Mouse (Mus musculus): Measurements from ENCODE around the gene Lag3. TPM values are rescaled to one million over a fixed set of nuclear protein-coding genes. Genes with fewer than 3 reads are reported as not detected.

The Lag3 gene
- polyA plus RNA-seq, 1 experiment from 2014 or later: 1.9 TPM

DNA sequence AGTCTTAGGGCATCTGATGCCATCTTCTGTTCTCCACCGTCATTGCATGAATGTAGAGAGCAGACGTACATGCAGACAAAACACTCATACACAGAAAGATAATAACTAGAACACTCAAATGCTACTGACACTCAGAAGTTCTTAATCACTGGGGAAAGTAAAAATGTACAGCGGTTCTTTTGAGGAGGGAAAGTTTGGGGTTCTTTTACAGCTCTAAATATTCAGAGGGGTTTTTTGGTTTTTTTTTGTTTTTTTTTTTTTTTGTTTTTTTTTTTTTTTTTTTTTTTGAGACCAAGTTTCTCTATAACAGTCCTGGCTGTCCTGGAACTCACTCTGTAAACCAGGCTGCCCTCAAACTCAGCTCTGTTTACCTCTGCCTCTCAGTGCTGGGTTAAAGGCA, 21.6 kb upstream of the Lag3 start:
- Histone ChIP-seq H3K9me3 (no peaks in the 10 kb centered on the region), H3K4me1 (peaks cover 17% of the 10 kb centered on the region), H3K36me3 (peaks cover 52% of the 10 kb centered on the region), H3K27me3 (no peaks in the 10 kb centered on the region), H3K4me2 (replicated peaks) (peak overlapping the region; percentile 91; the same call in 1 of the 2 replicates), H3K27ac (replicated peaks) (no peak overlapping the region), H3K4me3 (no peak overlapping the region), H3K9ac (replicated peaks) (no peak overlapping the region)
- 96% methylated on average over 3 of the region's 3 CpGs for WGBS
- ATAC-seq (ENCODE audit: low FRiP score, low read depth): no peak

DNA sequence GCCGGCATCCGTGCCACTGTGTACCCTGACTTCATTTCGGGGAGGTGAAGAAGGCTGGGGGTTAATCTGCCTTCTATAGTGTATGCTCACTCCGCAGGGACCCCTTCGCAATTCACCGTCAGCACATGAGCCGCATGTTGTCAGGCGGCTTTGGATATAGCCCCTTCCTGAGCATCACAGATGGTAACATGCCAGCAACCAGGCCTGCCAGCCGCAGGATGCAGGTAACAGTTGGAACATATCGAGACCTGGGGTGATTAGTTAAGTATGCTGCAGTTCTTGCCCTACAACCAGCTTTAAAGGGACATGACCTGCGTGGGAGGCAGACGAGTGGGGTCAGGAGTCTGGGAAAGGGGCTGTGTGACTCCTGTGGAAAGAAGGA, 20.8 kb upstream of the Lag3 start:
- no peaks in the 10 kb centered on the region for H3K9me3 ChIP-seq
- WGBS: 46% methylated on average over 12 of the region's 12 CpGs
- peak overlapping the region; percentile 96 for H3K27ac ChIP-seq (replicated peaks)
- H3K4me2 ChIP-seq (replicated peaks): peak overlapping the region; percentile 91
- peak overlapping the region; percentile 95 for H3K4me3 ChIP-seq
- peak overlapping the region; percentile 98 for H3K9ac ChIP-seq (replicated peaks)
- no peaks in the 10 kb centered on the region for H3K27me3 ChIP-seq
- no peak for ATAC-seq (ENCODE audit: low FRiP score, low read depth)
- H3K4me1 ChIP-seq: peaks cover 17% of the 10 kb centered on the region
- H3K36me3 ChIP-seq: peaks cover 45% of the 10 kb centered on the region

DNA sequence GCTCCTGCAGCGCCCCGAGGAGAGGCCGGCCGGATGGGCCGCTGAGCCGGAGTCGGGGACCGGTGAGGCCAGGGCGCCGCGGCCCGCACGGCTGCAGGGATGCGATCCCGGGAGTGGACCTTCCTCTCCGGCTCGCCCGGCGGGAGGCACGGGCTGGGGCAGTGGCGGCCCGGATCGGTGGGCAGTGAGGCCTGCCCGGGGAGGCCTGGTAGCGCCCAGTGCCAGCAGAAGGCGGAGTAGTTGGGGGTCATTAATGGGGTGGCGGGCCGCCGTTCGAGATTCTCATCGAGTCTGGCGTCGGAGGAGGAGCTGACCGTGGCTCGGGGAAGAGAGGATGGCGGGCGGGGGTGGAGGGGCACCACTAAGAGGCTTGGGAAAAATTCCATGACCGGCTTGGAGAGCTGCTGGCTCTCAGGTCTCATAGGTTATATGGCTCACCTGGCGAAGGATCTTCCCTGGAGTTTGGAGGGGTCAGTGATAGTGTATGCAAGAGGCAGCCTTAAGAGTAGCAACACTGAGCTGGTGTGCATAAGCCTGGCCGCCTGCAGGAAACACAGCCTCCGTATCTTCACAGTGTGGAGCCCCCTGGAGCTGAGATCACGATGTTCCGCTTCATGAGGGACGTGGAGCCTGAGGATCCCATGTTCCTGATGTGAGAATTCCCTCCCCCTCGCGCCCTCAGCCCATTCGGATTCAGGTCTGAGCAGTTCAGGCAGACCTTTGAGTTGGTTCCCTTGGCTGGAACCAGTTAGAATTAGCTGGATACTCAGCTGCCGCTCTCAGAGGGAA, 20.2 kb upstream of the Lag3 start:
- H3K4me1 ChIP-seq: peaks cover 17% of the 10 kb centered on the region
- H3K4me2 ChIP-seq (replicated peaks): peak overlapping the region; percentile 91
- 1% methylated on average over 48 of the region's 48 CpGs for WGBS
- H3K27ac ChIP-seq (replicated peaks): peak overlapping the region; percentile 96
- peak overlapping the region; percentile 95 for H3K4me3 ChIP-seq
- H3K9me3 ChIP-seq: no peaks in the 10 kb centered on the region
- peaks cover 40% of the 10 kb centered on the region for H3K36me3 ChIP-seq
- peak; percentile 17 for ATAC-seq (ENCODE audit: low FRiP score, low read depth)
- H3K9ac ChIP-seq (replicated peaks): peak overlapping the region; percentile 98
- H3K27me3 ChIP-seq: no peaks in the 10 kb centered on the region

DNA sequence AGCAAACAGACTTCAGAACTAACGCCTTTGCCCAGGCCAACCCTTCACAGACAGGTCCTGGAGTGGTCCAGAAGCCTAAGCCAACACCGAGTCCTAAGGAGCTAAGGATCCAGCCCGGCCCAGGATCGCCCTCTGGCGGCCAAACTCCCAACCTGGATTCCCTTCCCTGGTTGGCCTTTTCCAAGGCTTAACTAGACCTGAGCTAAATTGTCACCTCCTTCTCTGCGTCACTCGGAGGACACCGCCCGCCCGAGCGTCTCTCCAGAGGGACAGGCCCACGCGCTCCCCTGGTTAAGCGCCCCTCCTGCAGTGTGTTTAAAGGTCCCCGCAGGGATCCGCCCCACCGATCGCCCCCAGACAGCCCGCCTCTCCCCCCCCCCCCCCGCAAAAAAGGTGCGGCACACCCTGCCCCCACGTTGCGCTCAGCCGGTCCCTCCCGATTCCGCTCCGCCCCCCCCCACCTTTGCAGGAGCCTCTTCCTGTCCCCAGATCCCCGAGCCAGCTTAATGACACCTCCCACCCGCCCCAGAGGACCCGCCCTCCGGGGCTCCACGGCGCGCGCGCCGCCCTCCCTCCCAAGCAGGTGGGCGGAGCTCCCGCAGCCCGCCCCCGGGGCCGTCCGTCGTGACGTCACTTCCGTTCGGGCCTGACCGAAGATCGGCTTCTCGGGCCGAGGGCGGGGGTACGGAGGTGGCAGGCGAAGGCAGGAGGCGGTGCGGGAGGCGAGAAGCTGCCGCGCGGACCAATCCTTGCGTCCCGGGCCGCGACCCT, 19.4 kb upstream of the Lag3 start, which contains the start of gene Mlf2:
Gene Mlf2, plus strand, starts transcription at position 633 of the 771 bp plus-strand sequence.
- under 1% methylated on average over 48 of the region's 64 CpGs for WGBS
- H3K4me3 ChIP-seq: peak within 1 kb of the TSS; percentile 95
- ATAC-seq (ENCODE audit: low FRiP score, low read depth): peak; percentile 92

DNA sequence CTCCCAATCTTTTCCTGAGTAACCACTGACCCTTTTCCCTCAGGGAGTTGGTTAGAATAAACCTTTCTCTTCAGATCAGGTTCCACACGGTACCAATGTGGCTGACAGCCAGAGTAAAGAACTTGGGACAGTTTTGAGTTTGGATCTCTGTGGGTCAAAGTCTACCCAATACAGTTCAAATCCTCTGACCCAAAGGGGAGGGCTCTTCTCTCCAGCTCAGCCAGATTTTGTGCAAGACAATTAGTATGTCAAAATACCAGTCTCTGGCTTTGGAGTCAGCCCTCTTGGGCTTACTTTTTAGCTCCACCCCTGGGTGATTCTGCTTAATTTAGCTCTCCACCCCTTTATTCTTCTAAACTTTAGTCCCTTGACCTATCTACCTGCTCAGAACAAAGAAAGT, 18.7 kb upstream of the Lag3 start:
- peak overlapping the region; percentile 98; the same call in 1 of the 2 replicates for H3K9ac ChIP-seq (replicated peaks)
- peak overlapping the region; percentile 91 for H3K4me2 ChIP-seq (replicated peaks)
- H3K27me3 ChIP-seq: 0 out of 2 replicates have a peak, but pooled peaks cover 5% of the 10 kb centered on the region
- peak overlapping the region; percentile 95 for H3K4me3 ChIP-seq
- peak overlapping the region; percentile 96 for H3K27ac ChIP-seq (replicated peaks)
- no peaks in the 10 kb centered on the region for H3K9me3 ChIP-seq
- WGBS: 28% methylated on average over 1 of the region's 1 CpGs
- H3K4me1 ChIP-seq: peaks cover 17% of the 10 kb centered on the region
- peak; percentile 0; the same call in 1 of the 2 replicates for ATAC-seq (ENCODE audit: low FRiP score, low read depth)
- H3K36me3 ChIP-seq: peaks cover 25% of the 10 kb centered on the region

More for the DNA sequence above, 19.4 kb upstream of the Lag3 start, which contains the start of gene Mlf2:
- no peaks in the 10 kb centered on the region for H3K9me3 ChIP-seq
- H3K36me3 ChIP-seq: peaks cover 32% of the 10 kb centered on the region
- 0 out of 2 replicates have a peak, but pooled peaks cover 4% of the 10 kb centered on the region for H3K27me3 ChIP-seq
- H3K27ac ChIP-seq (replicated peaks): peak within 1 kb of the TSS; percentile 96
- H3K4me1 ChIP-seq: peaks cover 17% of the 10 kb centered on the region
- peak within 1 kb of the TSS; percentile 91 for H3K4me2 ChIP-seq (replicated peaks)
- H3K9ac ChIP-seq (replicated peaks): peak within 1 kb of the TSS; percentile 98

DNA sequence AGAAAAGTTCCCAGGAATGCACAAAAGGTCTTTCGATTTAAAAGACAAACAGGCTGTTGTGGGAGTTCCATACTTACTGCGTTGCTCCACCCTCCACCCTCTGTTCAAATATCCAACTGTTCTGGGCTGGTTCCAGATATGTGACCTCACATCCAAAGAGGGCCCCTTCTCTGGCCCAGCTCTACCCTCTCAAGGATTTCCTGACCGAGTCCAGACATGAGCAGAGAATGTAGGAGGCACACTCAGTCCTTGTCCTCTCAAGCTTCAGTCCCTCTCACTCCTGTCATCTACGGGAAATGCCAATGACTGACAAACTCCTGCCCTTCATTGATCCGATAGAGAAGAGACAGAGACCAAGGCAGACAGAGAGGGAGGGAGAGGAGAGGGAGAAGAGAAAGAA, 14.4 kb upstream of the Lag3 start:
- Histone ChIP-seq H3K9me3 (no peaks in the 10 kb centered on the region), H3K4me3 (no peak overlapping the region), H3K36me3 (no peaks in the 10 kb centered on the region), H3K4me1 (peaks cover 15% of the 10 kb centered on the region), H3K4me2 (replicated peaks) (no peak overlapping the region), H3K27me3 (0 out of 2 replicates have a peak, but pooled peaks cover 5% of the 10 kb centered on the region), H3K9ac (replicated peaks) (no peak overlapping the region), H3K27ac (replicated peaks) (no peak overlapping the region)
- no peak for ATAC-seq (ENCODE audit: low FRiP score, low read depth)
- WGBS: 54% methylated on average over 5 of the region's 5 CpGs

DNA sequence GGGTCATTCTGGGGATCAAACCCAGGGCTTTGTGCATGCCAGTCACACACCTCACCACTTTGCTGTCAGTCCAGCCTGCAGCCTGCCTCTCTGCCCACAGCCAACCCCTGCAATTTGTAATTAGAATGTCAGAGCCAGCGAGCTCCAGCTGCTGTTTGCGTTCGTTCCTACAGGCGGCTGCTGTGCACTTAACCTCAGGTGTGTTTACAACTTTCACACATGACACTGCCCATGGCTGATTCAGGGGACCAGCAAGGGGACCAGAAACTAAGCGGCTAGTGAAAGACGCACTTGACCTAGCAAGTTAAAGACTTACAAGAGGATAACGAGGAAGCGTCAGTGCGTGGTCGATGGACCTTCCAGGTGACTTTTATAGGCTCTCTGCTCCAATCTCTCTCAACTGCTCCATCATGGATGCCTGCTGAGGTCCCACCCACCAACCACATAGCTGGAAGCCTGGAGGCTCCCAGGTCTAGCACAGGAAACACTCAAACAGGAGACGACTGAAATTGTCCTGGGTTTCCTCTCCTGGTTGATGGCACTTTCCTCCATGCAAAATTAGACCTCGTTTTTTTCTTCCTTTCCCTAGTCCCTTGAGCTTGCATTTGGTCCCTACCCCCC, 13.8 kb upstream of the Lag3 start:
- no peak overlapping the region for H3K4me3 ChIP-seq
- peaks cover 18% of the 10 kb centered on the region for H3K4me1 ChIP-seq
- no peak overlapping the region for H3K9ac ChIP-seq (replicated peaks)
- H3K4me2 ChIP-seq (replicated peaks): no peak overlapping the region
- no peak for ATAC-seq (ENCODE audit: low FRiP score, low read depth)
- no peak overlapping the region for H3K27ac ChIP-seq (replicated peaks)
- no peaks in the 10 kb centered on the region for H3K36me3 ChIP-seq
- H3K27me3 ChIP-seq: 0 out of 2 replicates have a peak, but pooled peaks cover 5% of the 10 kb centered on the region
- 38% methylated on average over 12 of the region's 12 CpGs for WGBS
- no peaks in the 10 kb centered on the region for H3K9me3 ChIP-seq

DNA sequence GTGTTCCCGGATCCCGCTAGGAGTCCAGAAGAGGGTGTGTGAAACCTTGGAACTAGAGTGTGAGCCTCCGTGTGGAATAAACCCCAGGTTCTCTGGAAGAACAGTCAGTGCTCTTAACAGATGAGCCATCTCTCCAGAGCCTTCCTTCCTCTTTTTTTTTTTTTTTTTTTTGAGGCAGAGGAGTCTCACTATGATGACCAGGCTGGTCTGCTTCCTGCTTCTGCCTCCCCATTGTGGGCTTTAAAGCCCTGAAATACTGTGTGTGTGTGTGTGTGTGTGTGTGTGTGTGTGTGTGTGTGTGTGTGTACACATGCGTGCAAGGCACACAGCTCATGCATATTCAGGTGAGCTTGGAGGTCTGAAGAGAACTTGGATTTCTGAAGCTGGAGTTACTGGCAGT, 10.0 kb upstream of the Lag3 start:
- Histone ChIP-seq H3K9me3 (no peaks in the 10 kb centered on the region), H3K27me3 (0 out of 2 replicates have a peak, but pooled peaks cover 5% of the 10 kb centered on the region), H3K4me3 (no peak overlapping the region), H3K27ac (replicated peaks) (peak overlapping the region; percentile 100), H3K36me3 (no peaks in the 10 kb centered on the region), H3K9ac (replicated peaks) (no peak overlapping the region), H3K4me1 (peaks cover 35% of the 10 kb centered on the region), H3K4me2 (replicated peaks) (no peak overlapping the region)
- ATAC-seq (ENCODE audit: low FRiP score, low read depth): no peak
- 64% methylated on average over 4 of the region's 4 CpGs for WGBS

DNA sequence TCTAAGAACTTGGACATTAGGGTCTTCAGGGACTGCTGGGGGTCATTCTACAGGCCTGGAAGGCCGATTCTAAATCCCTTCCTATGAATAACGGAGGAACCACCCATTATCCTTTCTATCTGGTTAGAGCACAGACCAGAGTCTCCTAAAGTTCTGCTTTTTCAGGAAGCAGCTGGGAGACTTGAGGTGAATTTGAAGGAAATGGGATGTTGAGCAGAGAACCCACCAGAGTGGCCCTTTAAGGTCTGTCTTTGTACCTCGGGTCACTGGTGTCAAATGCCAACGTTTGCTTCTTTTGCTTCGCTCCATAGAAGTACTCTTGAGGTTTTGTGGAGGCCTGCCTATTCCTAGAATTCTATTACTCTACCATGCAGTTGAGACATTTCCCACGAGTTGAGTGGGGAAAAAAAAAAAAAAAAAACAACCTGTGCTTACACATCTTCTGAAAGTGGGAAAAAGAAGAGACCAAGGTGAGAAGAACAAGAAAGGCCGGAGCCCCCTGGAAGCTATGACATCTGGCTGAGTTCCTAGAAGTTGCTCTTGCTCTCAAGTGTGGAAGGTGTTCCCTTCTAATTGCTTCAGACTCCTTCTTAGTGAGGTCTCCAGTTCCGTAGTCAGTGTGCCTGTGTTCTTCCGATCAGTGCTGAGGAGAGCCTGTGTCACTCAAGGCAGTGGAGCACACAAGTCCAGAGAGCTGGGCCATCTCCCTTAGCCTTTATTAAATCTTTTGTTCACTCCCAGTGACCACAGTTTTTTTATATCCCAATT, 9.0 kb upstream of the Lag3 start:
- Histone ChIP-seq H3K4me1 (peaks cover 45% of the 10 kb centered on the region), H3K27me3 (no peaks in the 10 kb centered on the region), H3K36me3 (no peaks in the 10 kb centered on the region), H3K9me3 (no peaks in the 10 kb centered on the region), H3K4me2 (replicated peaks) (peak overlapping the region; percentile 98), H3K27ac (replicated peaks) (peak overlapping the region; percentile 100), H3K9ac (replicated peaks) (0 out of 2 replicates have a peak overlapping the region, but pooled peaks have one; percentile 42), H3K4me3 (peak overlapping the region; percentile 99)
- WGBS: 24% methylated on average over 9 of the region's 9 CpGs
- ATAC-seq (ENCODE audit: low FRiP score, low read depth): no peak

DNA sequence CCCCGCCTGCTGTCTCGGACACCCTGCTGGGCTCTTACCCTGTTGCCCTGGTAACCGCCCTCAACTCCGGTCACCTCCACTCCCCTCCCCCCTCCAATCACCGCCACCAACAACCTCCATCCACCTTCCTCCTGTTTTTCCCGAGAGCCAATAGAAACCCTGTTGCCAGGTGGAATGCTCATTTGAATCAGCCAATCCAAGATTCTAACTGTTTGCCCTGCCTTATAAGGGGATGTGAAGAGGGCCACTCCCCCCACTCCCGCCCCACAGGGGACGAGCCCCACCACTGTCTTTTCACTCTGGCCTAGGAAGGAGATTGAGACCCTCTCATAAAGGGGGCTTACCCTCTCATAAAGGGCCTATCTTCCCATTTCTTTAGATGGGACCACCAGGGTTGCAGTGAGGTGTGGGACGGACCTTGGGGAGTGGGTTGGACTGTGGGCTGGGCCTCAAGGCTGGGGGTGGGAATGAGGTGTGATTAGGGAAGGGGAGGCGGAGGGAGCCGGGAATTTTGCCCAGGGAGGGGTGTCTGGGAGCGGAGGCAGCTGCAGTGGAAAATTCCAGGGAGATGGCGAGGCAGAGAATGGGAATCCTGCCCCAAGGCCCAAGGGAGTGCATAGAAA, 8.3 kb upstream of the Lag3 start, which contains the start of gene Ptms:
Gene Ptms, minus strand, starts transcription at position 409 of the 623 bp plus-strand sequence.
- peak within 1 kb of the TSS; percentile 99 for H3K4me3 ChIP-seq
- WGBS: under 1% methylated on average over 13 of the region's 13 CpGs
- peaks cover 52% of the 10 kb centered on the region for H3K4me1 ChIP-seq
- ATAC-seq (ENCODE audit: low FRiP score, low read depth): peak; percentile 85
- H3K27me3 ChIP-seq: no peaks in the 10 kb centered on the region
- H3K36me3 ChIP-seq: peaks cover 3% of the 10 kb centered on the region
- H3K9ac ChIP-seq (replicated peaks): peak within 1 kb of the TSS; percentile 99; the same call in 1 of the 2 replicates
- H3K9me3 ChIP-seq: no peaks in the 10 kb centered on the region
- peak within 1 kb of the TSS; percentile 98 for H3K4me2 ChIP-seq (replicated peaks)
- peak within 1 kb of the TSS; percentile 100 for H3K27ac ChIP-seq (replicated peaks)
